Mouse (Mus musculus): ENCODE measurements around the gene Nfasc. TPM values are rescaled to one million over a fixed set of nuclear protein-coding genes. Genes with fewer than 3 reads are reported as not detected.
A peak's percentile ranks its signal among the peaks of the same experiment; 100 is the strongest.

The Nfasc gene
- polyA plus RNA-seq, 1 experiment from 2014 or later, result 0.06 TPM

GRCm38 (mm10) chr1:132586679-132587201, 154.9 kb downstream of the Nfasc start:
- DNase-seq (ENCODE audit: low spot score), result peak; percentile 17
- no peaks in the 10 kb centered on the region for H3K4me1 ChIP-seq (ENCODE audit: insufficient read depth, low read depth, low read length)
- no peak overlapping the region for H3K27ac ChIP-seq (ENCODE audit: low read length)
- H3K9ac ChIP-seq (replicated peaks; ENCODE audit: low read depth), result no peak overlapping the region
- no peaks in the 10 kb centered on the region for H3K27me3 ChIP-seq (replicated peaks; ENCODE audit: insufficient read depth, low read length)
- H3K4me3 ChIP-seq (ENCODE audit: low read depth, low read length), result no peak overlapping the region
- H3K4me2 ChIP-seq (replicated peaks; ENCODE audit: low read depth, low read length), result 0 out of 2 replicates have a peak overlapping the region, but pooled peaks have one; percentile 19
- 22% methylated on average over 15 of the region's 15 CpGs for WGBS
- H3K9me3 ChIP-seq (ENCODE audit: low read length), result no peaks in the 10 kb centered on the region
- no peak for TF ChIP-seq EP300 (IDR thresholded peaks at IDR 0.05)
- no peak for TF ChIP-seq CTCF (IDR thresholded peaks at IDR 0.05)
- ATAC-seq, result peak; percentile 56; the same call in 1 of the 2 replicates
- no peaks in the 10 kb centered on the region for H3K36me3 ChIP-seq (ENCODE audit: insufficient read depth, low read length)

- ATAC-seq (no peak), DNase-seq (ENCODE audit: low spot score) (no peak)
- Histone ChIP-seq H3K27ac (ENCODE audit: low read length) (no peak overlapping the region), H3K27me3 (replicated peaks; ENCODE audit: insufficient read depth, low read length) (no peaks in the 10 kb centered on the region), H3K4me2 (replicated peaks; ENCODE audit: low read depth, low read length) (no peak overlapping the region), H3K36me3 (ENCODE audit: insufficient read depth, low read length) (no peaks in the 10 kb centered on the region), H3K9me3 (ENCODE audit: low read length) (no peaks in the 10 kb centered on the region), H3K4me1 (ENCODE audit: insufficient read depth, low read depth, low read length) (no peaks in the 10 kb centered on the region), H3K9ac (replicated peaks; ENCODE audit: low read depth) (no peak overlapping the region), H3K4me3 (ENCODE audit: low read depth, low read length) (no peak overlapping the region)
- WGBS, result 77% methylated on average over 4 of the region's 4 CpGs
- TF ChIP-seq CTCF (IDR thresholded peaks at IDR 0.05), result no peak
Observed at GRCm38 (mm10) chr1:132585376-132585775, 156.2 kb downstream of the Nfasc start.

- no peak overlapping the region for H3K9ac ChIP-seq (replicated peaks; ENCODE audit: low read depth)
- no peaks in the 10 kb centered on the region for H3K36me3 ChIP-seq (ENCODE audit: insufficient read depth, low read length)
- no peak overlapping the region for H3K4me2 ChIP-seq (replicated peaks; ENCODE audit: low read depth, low read length)
- ATAC-seq (no peak), DNase-seq (ENCODE audit: low spot score) (no peak)
- H3K4me1 ChIP-seq (ENCODE audit: insufficient read depth, low read depth, low read length), result no peaks in the 10 kb centered on the region
- no peaks in the 10 kb centered on the region for H3K9me3 ChIP-seq (ENCODE audit: low read length)
- 72% methylated on average over 18 of the region's 18 CpGs for WGBS
- H3K27me3 ChIP-seq (replicated peaks; ENCODE audit: insufficient read depth, low read length), result no peaks in the 10 kb centered on the region
- no peak overlapping the region for H3K27ac ChIP-seq (ENCODE audit: low read length)
- TF ChIP-seq CTCF (IDR thresholded peaks at IDR 0.05) (no peak), EP300 (IDR thresholded peaks at IDR 0.05) (no peak)
- no peak overlapping the region for H3K4me3 ChIP-seq (ENCODE audit: low read depth, low read length)
Observed at GRCm38 (mm10) chr1:132582998-132583604, 158.5 kb downstream of the Nfasc start.

GRCm38 (mm10) chr1:132581845-132582839, 159.5 kb downstream of the Nfasc start:
- no peak for DNase-seq (ENCODE audit: low spot score)
- 60% methylated on average over 14 of the region's 14 CpGs for WGBS
- H3K4me3 ChIP-seq (ENCODE audit: low read depth, low read length), result no peak overlapping the region
- H3K27ac ChIP-seq (ENCODE audit: low read length), result no peak overlapping the region
- no peak overlapping the region for H3K9ac ChIP-seq (replicated peaks; ENCODE audit: low read depth)
- no peaks in the 10 kb centered on the region for H3K27me3 ChIP-seq (replicated peaks; ENCODE audit: insufficient read depth, low read length)
- no peak overlapping the region for H3K4me2 ChIP-seq (replicated peaks; ENCODE audit: low read depth, low read length)
- no peak for ATAC-seq
- no peaks in the 10 kb centered on the region for H3K36me3 ChIP-seq (ENCODE audit: insufficient read depth, low read length)
- no peaks in the 10 kb centered on the region for H3K4me1 ChIP-seq (ENCODE audit: insufficient read depth, low read depth, low read length)
- no peak for TF ChIP-seq EP300 (IDR thresholded peaks at IDR 0.05)
- TF ChIP-seq CTCF (IDR thresholded peaks at IDR 0.05), result no peak
- H3K9me3 ChIP-seq (ENCODE audit: low read length), result no peaks in the 10 kb centered on the region

- Histone ChIP-seq H3K4me3 (ENCODE audit: low read depth, low read length) (no peak overlapping the region), H3K27me3 (replicated peaks; ENCODE audit: insufficient read depth, low read length) (no peaks in the 10 kb centered on the region), H3K27ac (ENCODE audit: low read length) (no peak overlapping the region), H3K4me1 (ENCODE audit: insufficient read depth, low read depth, low read length) (no peaks in the 10 kb centered on the region), H3K4me2 (replicated peaks; ENCODE audit: low read depth, low read length) (no peak overlapping the region), H3K36me3 (ENCODE audit: insufficient read depth, low read length) (no peaks in the 10 kb centered on the region), H3K9me3 (ENCODE audit: low read length) (no peaks in the 10 kb centered on the region), H3K9ac (replicated peaks; ENCODE audit: low read depth) (no peak overlapping the region)
- DNase-seq (ENCODE audit: low spot score), result no peak
- 85% methylated on average over 7 of the region's 7 CpGs for WGBS
- no peak for ATAC-seq
- TF ChIP-seq CTCF (IDR thresholded peaks at IDR 0.05), result no peak
- TF ChIP-seq EP300 (IDR thresholded peaks at IDR 0.05), result no peak
Observed at GRCm38 (mm10) chr1:132580063-132580462, 161.5 kb downstream of the Nfasc start.

DNA sequence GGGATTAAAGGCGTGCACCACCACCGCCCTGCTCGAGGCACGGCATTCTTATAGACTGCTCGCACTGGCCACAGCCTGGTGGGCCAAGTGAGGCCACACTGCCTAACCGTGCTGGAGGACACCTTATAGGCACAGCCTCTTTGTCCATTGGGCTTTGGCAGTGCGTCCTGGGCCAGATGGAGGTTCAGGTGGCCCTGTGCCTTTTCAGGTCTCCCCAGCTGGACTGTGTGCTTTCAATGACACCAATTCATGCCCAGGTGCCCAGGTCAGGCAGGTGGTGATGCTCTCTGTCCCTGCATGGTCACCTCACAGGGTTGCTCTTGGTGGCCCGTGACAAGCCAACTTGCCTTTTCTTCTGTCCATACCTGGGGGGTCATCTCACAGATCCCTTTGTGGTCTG, 164.8 kb downstream of the Nfasc start:
- H3K27ac ChIP-seq (ENCODE audit: low read length), result no peak overlapping the region
- no peak overlapping the region for H3K4me2 ChIP-seq (replicated peaks; ENCODE audit: low read depth, low read length)
- H3K27me3 ChIP-seq (replicated peaks; ENCODE audit: insufficient read depth, low read length), result no peaks in the 10 kb centered on the region
- TF ChIP-seq CTCF (IDR thresholded peaks at IDR 0.05) (no peak), EP300 (IDR thresholded peaks at IDR 0.05) (no peak)
- no peak overlapping the region for H3K4me3 ChIP-seq (ENCODE audit: low read depth, low read length)
- DNase-seq (ENCODE audit: low spot score) (no peak), ATAC-seq (no peak)
- WGBS, result 91% methylated on average over 8 of the region's 8 CpGs
- H3K9me3 ChIP-seq (ENCODE audit: low read length), result no peaks in the 10 kb centered on the region
- no peaks in the 10 kb centered on the region for H3K4me1 ChIP-seq (ENCODE audit: insufficient read depth, low read depth, low read length)
- no peaks in the 10 kb centered on the region for H3K36me3 ChIP-seq (ENCODE audit: insufficient read depth, low read length)
- no peak overlapping the region for H3K9ac ChIP-seq (replicated peaks; ENCODE audit: low read depth)
